Mouse (Mus musculus) limb, embryonic 12.5 days (tissue): ENCODE measurements around the gene Sacm1l. TPM values are rescaled to one million over a fixed set of nuclear protein-coding genes. Genes with fewer than 3 reads are reported as not detected.

ENCODE experiments used
- ATAC-seq: fragments of 200-750 bp; cut with Nextera tagmentation; 2 replicates; pipeline ENCODE4 v1.8.0; 2017; ENCODE audit warnings: low read depth, moderate TSS enrichment; ENCODE audit not compliant: insufficient number of reproducible peaks, insufficient read depth, low FRiP score, low TSS enrichment
- H3K27ac ChIP-seq: fragments of 300-500 bp; sonication (generic); 2 replicates; pipeline ENCODE4 v1.5.1; 2016; ENCODE audit warnings: mild to moderate bottlenecking, moderate library complexity
- H3K27me3 ChIP-seq: fragments of 300-500 bp; sonication (generic); 2 replicates; pipeline ENCODE4 v1.6.1; 2016; ENCODE audit warnings: mild to moderate bottlenecking, moderate library complexity
- H3K36me3 ChIP-seq: fragments of 300-500 bp; sonication (generic); 2 replicates; pipeline ENCODE4 v1.6.1; 2016; ENCODE audit warnings: mild to moderate bottlenecking, moderate library complexity
- H3K4me1 ChIP-seq: fragments of 300-500 bp; sonication (generic); replicated peaks from 2 replicates; pipeline ENCODE4 v1.6.1; 2016
- H3K4me2 ChIP-seq: fragments of 300-500 bp; sonication (generic); 2 replicates; pipeline ENCODE4 v1.6.1; 2016; ENCODE audit warnings: mild to moderate bottlenecking, moderate library complexity
- H3K4me3 ChIP-seq: fragments of 300-500 bp; sonication (generic); replicated peaks from 2 replicates; pipeline ENCODE4 v1.5.1; 2016; ENCODE audit warnings: mild to moderate bottlenecking
- H3K9ac ChIP-seq: fragments of 300-500 bp; sonication (generic); replicated peaks from 2 replicates; pipeline ENCODE4 v1.6.1; 2016; ENCODE audit warnings: mild to moderate bottlenecking, moderate library complexity
- H3K9me3 ChIP-seq: fragments of 300-500 bp; sonication (generic); 2 replicates; pipeline ENCODE4 v1.6.1; 2016; ENCODE audit warnings: mild to moderate bottlenecking, moderate library complexity
- WGBS: fragments of 180-500 bp; shearing (Covaris S2); methylation state at CpG from one replicate; pipeline ENCODE4 v1.1.7; 2016; 5-methylcytosine and 5-hydroxymethylcytosine counted together
- polyA plus RNA-seq: library from polyadenylated mRNA; unstranded; fragments of >200 nt; fragmentation: Nextera tagmentation; extraction: Ambion mirVana; gene quantifications from 2 replicates; pipeline ENCODE4 v1.2.1, GENCODE M21; 2016

The Sacm1l gene
- polyA plus RNA-seq, 1 experiment from 2014 or later = 50.1 TPM

DNA sequence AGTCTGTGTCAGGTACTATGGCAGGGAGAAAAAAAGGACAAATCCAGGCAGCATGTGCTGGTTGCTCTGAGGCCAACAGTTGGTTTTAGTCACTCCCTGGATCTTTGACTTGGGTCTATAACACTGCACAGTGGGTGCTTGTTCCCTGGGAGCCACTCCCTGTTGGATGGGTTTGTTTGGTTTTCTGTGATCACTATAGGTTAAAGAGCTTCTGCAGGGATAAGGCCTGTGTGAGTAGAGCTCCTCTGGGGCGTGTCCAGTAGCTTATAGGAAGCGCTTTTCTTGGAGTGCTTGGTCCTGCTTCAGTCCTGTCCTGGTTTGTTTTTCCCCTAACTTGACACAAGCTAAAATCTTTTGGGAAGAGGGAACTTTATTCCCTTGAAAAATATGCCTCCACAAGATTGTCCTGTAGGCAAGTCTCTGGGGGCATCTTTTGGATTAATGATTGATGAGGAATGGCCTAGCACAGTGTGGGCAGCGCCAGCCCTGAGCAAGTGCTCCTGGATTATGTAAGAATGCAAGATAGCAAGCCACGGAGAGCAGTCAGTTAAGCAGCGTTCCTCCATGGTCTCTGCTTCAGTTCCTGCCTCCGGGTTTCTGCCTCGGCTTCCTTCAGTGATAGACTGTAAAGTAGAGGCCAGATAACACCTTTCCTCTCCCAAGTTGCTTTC lies 59.8 kb downstream of the Sacm1l start:
- H3K27me3 ChIP-seq = no peaks in the 10 kb centered on the region
- ATAC-seq = no peak
- no peak overlapping the region for H3K4me2 ChIP-seq
- H3K9ac ChIP-seq = no peak overlapping the region
- WGBS = 92% methylated on average over 7 of the region's 7 CpGs
- H3K4me1 ChIP-seq = 0 out of 2 replicates have a peak, but pooled peaks cover 4% of the 10 kb centered on the region
- H3K27ac ChIP-seq = no peak overlapping the region
- no peaks in the 10 kb centered on the region for H3K9me3 ChIP-seq
- peaks cover 54% of the 10 kb centered on the region for H3K36me3 ChIP-seq
- H3K4me3 ChIP-seq = no peak overlapping the region

DNA sequence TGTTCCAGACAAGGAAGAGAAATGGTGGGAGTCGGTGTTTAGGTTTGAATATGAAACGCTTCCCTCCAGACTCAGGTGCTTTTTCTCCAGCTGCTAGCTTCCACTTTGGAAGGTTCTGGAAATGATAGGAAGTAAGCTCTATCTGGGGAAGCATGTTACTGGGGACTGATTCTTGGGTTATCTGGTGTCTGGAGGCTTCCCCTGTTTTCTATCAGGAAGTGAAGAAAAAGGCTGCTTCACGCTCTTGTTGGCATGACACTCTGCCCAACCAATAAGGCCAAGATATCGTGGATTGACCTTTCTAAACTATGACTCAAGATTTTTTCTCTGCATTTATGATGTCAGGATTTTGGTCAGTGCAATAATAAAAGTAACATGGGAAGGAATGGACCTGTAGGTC lies 65.6 kb downstream of the Sacm1l start:
- no peak overlapping the region for H3K4me3 ChIP-seq
- no peaks in the 10 kb centered on the region for H3K4me1 ChIP-seq
- 90% methylated on average over 4 of the region's 4 CpGs for WGBS

DNA sequence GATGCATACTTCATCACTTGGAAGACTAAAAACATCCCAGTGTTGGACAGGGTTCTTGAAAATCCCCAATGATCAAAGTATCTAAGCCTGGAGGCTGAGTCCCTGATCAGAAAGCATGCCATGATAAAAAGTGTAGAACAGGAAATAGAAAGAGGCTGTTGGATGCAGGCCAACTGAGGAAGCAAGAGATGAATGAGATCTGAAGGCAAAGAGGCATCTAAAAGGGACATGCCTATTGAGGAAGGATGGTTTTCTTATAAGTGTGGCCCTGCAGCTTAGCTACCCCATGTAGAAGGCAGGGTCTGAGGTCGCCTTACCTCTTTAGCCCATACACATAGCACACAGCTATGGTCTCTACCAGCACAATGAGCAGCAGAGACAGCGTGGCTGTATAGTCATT lies 67.4 kb downstream of the Sacm1l start:
- Histone ChIP-seq H3K36me3 (peaks cover 18% of the 10 kb centered on the region; the same call in 1 of the 2 replicates), H3K9ac (no peak overlapping the region), H3K27ac (no peak overlapping the region), H3K4me1 (no peaks in the 10 kb centered on the region), H3K4me3 (no peak overlapping the region), H3K4me2 (no peak overlapping the region), H3K9me3 (no peaks in the 10 kb centered on the region), H3K27me3 (no peaks in the 10 kb centered on the region)
- no peak for ATAC-seq
- 96% methylated on average over 2 of the region's 2 CpGs for WGBS

More for the DNA sequence above, 65.6 kb downstream of the Sacm1l start:
- Histone ChIP-seq H3K27me3 (no peaks in the 10 kb centered on the region), H3K9ac (no peak overlapping the region), H3K9me3 (no peaks in the 10 kb centered on the region), H3K27ac (no peak overlapping the region), H3K36me3 (peaks cover 29% of the 10 kb centered on the region; the same call in 1 of the 2 replicates), H3K4me2 (no peak overlapping the region)
- ATAC-seq = no peak

DNA sequence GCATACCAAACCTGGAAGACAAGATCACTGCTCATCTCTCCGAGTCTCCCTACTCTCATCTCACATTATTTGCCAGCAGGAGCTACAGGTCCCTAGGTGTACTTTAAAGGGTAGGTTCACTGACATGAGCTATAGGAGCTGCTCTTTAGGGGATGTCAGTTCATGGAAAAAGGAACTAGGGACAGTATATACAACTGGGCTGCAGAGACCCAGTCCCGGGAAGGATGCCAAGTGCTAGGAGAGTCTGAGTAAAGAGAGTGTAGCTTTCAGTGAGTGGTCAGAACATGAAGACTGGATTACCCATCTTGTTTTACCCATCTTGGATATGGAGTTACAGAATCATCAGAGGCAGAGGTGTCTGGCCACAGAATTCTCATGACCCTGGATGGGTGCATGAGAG lies 67.8 kb downstream of the Sacm1l start:
- WGBS = 90% methylated on average over 2 of the region's 2 CpGs

DNA sequence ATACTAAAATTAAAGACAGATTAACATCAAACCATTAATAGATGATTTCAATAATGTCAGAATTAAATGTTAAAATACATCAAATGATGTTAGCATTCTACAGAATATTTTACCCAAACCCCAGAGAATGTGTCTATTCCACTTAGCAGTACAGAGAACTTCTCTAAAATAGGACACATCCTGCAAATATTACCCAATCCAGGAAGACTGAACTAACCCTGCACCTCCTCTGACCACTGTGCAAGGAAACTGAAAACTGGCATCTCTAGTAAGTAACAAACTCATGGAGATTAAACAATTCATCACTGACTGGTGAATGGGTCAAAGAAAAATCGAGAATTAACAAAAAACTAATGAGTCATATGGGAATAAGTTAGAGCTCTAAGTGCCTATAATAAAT lies 72.0 kb downstream of the Sacm1l start:
- Histone ChIP-seq H3K36me3 (no peaks in the 10 kb centered on the region), H3K4me2 (no peak overlapping the region), H3K4me1 (no peaks in the 10 kb centered on the region), H3K9me3 (no peaks in the 10 kb centered on the region), H3K4me3 (no peak overlapping the region), H3K27ac (no peak overlapping the region), H3K27me3 (no peaks in the 10 kb centered on the region), H3K9ac (no peak overlapping the region)
- WGBS = 72% methylated on average over 1 of the region's 1 CpGs
- ATAC-seq = no peak

More for the DNA sequence above, 67.8 kb downstream of the Sacm1l start:
- no peak overlapping the region for H3K4me3 ChIP-seq
- H3K36me3 ChIP-seq = peaks cover 18% of the 10 kb centered on the region; the same call in 1 of the 2 replicates
- no peaks in the 10 kb centered on the region for H3K4me1 ChIP-seq
- no peak overlapping the region for H3K27ac ChIP-seq
- H3K4me2 ChIP-seq = no peak overlapping the region
- no peaks in the 10 kb centered on the region for H3K27me3 ChIP-seq
- no peak for ATAC-seq
- H3K9ac ChIP-seq = no peak overlapping the region
- H3K9me3 ChIP-seq = no peaks in the 10 kb centered on the region

DNA sequence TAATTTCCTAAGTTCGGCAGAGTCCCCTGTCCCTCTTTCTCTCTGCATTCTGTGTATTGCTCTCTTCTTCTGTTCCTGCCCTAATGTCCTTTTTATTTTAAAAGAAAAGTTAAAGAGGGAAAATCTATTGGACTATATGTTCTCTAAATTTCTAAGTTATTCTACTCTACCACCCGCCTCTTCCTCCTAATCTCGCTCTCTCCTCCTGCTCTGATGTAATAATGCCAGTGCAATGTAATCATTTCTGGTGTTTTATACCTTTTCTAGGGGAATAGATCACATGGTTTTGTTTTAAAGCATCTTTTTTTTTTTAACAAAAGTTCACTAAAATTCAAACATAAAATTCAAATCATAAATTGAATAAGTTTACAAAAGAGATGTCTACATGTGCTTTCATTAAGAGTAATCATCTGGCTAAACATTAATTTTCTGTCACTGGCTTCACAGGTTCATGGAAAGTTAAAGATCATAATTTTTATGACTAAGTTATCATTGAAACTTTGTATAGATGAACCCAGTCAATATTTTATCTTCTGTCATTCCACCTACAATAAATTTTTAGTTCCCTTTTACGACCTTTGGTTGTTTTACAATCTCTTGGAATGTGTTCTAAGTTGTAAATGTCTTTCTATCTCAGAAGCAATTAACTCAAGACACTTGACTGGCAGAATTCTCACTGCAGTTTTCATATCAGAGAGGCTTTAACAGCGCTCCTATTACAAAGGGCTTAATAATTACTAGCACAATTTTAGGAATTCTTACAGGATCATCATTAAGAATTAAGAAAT lies 90.9 kb downstream of the Sacm1l start:
- H3K9ac ChIP-seq = no peak overlapping the region
- no peak for ATAC-seq
- 77% methylated on average over 5 of the region's 5 CpGs for WGBS
- no peak overlapping the region for H3K4me2 ChIP-seq
- H3K4me3 ChIP-seq = no peak overlapping the region
- no peaks in the 10 kb centered on the region for H3K4me1 ChIP-seq
- H3K27me3 ChIP-seq = no peaks in the 10 kb centered on the region
- no peak overlapping the region for H3K27ac ChIP-seq
- H3K9me3 ChIP-seq = no peaks in the 10 kb centered on the region
- H3K36me3 ChIP-seq = no peaks in the 10 kb centered on the region

DNA sequence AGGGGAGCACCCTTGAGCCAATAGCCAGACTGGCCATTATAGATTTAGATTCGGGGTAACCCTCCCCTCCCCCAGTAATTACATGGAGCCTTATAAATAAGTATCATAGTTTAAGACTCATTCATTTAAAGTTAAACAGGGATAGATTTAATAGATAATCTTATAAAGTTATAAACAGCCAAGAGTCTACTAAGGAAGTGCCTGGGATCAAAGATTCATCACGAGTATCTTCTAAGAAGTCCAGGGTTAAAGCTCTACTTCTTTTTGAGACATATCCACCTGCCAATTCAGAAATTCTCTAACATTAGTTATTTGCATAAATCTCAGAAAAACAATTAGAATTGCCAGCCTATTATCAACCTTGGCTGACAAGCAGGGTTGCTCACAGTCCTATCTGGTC lies 95.2 kb downstream of the Sacm1l start:
- Histone ChIP-seq H3K4me3 (no peak overlapping the region), H3K9me3 (no peaks in the 10 kb centered on the region), H3K4me1 (no peaks in the 10 kb centered on the region), H3K27ac (no peak overlapping the region), H3K27me3 (no peaks in the 10 kb centered on the region), H3K36me3 (no peaks in the 10 kb centered on the region), H3K9ac (no peak overlapping the region), H3K4me2 (no peak overlapping the region)
- no peak for ATAC-seq
- WGBS = 88% methylated on average over 2 of the region's 2 CpGs

DNA sequence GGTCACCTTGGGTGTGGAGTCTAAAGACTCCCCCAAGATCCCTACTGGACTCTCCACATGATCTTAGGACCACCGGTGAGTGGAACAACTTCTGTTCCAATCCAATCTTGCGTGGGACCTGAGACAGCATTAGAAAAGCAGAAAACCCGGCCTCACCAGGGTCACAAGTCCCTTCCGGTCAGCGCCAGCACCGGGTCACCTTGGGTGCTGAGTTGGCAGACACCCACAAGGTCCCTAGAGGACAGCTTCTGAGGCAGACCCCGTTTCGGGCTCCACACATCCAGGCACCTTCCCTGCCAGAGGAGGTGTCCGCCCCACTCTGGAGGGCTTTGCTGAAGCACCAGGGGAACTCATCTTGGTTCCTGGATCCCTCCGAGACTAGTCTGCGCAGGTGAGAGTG lies 96.3 kb downstream of the Sacm1l start:
- no peak overlapping the region for H3K4me2 ChIP-seq
- no peaks in the 10 kb centered on the region for H3K4me1 ChIP-seq
- no peaks in the 10 kb centered on the region for H3K9me3 ChIP-seq
- H3K4me3 ChIP-seq = no peak overlapping the region
- H3K27me3 ChIP-seq = no peaks in the 10 kb centered on the region
- H3K9ac ChIP-seq = no peak overlapping the region
- H3K36me3 ChIP-seq = no peaks in the 10 kb centered on the region
- 92% methylated on average over 11 of the region's 11 CpGs for WGBS
- H3K27ac ChIP-seq = no peak overlapping the region
- ATAC-seq = no peak

DNA sequence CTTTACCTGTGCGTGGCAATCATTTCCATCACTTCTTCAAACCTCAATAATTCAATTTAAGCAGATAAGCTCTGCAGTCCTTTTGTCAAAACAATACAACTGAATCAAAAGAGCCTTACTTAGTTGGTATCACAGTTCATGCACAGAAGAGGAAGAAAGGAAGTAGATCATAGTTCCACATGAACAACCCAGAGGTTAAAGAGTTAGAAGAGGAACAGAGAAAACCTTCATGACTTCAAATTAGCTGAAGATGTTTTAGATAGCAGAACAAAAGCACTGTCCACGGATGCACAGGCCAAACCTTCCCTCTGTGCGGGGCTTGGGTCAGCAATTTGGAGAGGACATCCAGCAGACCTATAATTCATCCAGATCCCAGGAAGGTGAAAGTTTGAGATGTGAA lies 102.1 kb downstream of the Sacm1l start:
- Histone ChIP-seq H3K9me3 (no peaks in the 10 kb centered on the region), H3K27ac (no peak overlapping the region), H3K4me1 (no peaks in the 10 kb centered on the region), H3K4me3 (no peak overlapping the region), H3K9ac (no peak overlapping the region), H3K4me2 (no peak overlapping the region), H3K36me3 (no peaks in the 10 kb centered on the region), H3K27me3 (no peaks in the 10 kb centered on the region)
- ATAC-seq = no peak
- WGBS = 87% methylated on average over 3 of the region's 3 CpGs

DNA sequence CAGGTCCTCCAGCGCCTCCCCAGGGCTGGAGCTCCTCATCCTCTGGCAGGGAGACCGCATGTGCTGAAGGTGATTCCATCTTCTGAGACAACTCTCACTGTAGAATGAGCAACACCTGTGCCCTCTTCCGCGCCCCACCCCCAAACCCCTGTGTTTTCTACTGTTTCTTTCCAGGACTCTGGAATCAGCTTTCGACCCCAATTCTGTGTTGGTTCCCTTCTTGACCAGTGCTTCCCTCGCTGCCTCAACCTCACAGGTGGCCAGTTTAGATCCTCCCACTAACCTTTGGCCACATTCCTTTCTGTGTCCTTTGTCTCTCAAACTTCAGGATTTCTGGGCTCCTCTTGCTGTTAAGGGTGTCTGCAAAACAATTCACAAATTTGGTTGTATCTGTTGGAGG lies 102.7 kb downstream of the Sacm1l start, which contains the start of gene Slc6a20b:
Slc6a20b (minus strand) TSS at position 285 of the 400 bp plus-strand sequence.
- Histone ChIP-seq H3K9me3 (no peaks in the 10 kb centered on the region), H3K27ac (no peak within 1 kb of the TSS), H3K9ac (no peak within 1 kb of the TSS), H3K27me3 (no peaks in the 10 kb centered on the region), H3K4me2 (no peak within 1 kb of the TSS), H3K4me3 (no peak within 1 kb of the TSS), H3K36me3 (no peaks in the 10 kb centered on the region), H3K4me1 (no peaks in the 10 kb centered on the region)
- ATAC-seq = no peak
- WGBS = 81% methylated on average over 6 of the region's 6 CpGs

DNA sequence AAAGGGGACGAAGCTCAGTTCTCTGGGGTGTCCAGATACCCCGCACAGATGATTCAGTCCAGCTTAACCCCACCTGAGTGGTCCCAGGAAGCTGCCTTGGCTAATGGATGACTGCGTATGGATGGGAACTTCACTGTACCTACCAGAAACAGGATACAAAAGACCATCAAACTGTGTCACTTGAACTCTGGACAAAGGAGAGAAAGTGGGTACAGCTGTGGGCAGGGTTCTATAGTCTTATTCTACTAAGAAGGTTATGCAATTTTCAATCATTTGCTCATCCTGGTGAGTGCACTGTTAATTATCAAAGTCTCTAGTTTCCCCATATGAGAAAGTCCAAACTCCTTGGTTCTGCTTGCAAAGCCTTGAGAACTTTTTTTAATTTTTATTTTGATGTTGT lies 103.4 kb downstream of the Sacm1l start:
- Histone ChIP-seq H3K9ac (no peak overlapping the region), H3K27ac (no peak overlapping the region), H3K27me3 (no peaks in the 10 kb centered on the region), H3K36me3 (no peaks in the 10 kb centered on the region), H3K9me3 (no peaks in the 10 kb centered on the region), H3K4me2 (no peak overlapping the region), H3K4me1 (no peaks in the 10 kb centered on the region), H3K4me3 (no peak overlapping the region)
- 84% methylated on average over 3 of the region's 3 CpGs for WGBS
- no peak for ATAC-seq
